Mouse (Mus musculus) naive thymus-derived CD4-positive, alpha-beta T cell, adult 2 months (primary cell): Measurements from ENCODE around the gene Trmt112.
A peak's percentile ranks its signal among the peaks of the same experiment; 100 is the strongest.
"Not testable (repeated sequence)": the region's sequence is repeated elsewhere in the genome, so short reads cannot be mapped to it uniquely, and the experiment has no call there.

Source experiments
- DNase-seq: peaks from one replicate; pipeline ENCODE4 v3.0.0-alpha.2; 2011; ENCODE audit warnings: low read depth

The Trmt112 gene

DNA sequence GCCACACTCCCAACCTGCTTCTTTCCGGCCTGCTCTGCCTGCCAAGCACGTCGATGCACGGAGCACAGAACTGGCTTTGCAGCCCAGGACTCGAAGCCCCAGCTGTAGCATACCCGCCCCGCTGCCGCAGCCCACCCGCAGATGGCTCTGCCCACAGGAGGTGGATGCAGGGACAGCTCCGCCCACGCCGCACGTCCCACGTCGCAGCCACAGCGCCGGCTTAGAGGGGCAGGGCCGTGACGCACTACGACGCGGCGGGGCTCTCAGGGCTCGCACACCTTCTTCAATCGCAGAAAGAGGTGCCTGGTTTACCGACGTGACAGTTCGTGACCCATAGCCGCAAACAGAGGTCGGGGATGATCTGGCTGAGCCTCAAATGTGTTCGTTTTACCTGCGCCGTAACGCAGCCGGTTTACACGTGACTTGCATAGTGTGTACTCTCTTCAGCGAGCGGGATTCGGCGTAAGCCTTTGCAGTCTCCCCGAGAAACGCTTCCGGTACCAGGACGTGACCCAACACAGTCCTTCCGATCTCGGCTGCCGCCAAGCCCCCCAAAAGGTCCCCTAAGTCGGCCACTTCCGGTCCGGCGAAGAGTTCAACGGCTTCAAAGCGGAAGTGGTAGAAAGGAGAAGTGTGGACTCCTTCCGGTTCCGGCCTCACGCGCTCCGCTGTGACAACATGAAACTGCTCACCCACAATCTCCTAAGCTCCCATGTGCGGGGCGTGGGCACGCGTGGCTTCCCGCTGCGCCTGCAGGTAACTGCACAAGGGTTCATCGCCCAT lies at the start of gene Trmt112, which contains the start of gene Prdx5:
Gene Trmt112 (plus strand): TSS at position 192 of the 783 bp plus-strand sequence.
Gene Prdx5 (minus strand): TSS at position 600 of the 783 bp plus-strand sequence.
- peak; percentile 93 for DNase-seq

DNA sequence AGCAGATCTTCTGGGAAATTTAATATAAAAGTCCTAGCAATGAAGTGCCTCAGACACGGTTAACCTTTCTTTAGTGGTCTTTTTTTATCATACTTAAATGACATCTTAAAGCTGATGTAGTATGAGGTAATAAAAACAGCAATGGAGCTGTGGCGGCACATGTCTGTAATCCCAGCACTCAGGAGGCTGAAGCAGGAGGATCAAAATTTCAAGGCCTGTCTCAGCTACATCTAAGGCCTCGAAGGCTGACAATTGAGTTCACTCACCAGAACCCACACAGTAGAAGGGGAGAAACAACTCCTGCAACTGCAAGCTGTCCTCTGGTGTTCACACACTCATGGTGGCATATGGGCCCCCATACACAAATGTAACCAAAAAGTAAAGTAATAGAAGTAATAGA lies 49.5 kb upstream of the Trmt112 start:
- no peak for DNase-seq

DNA sequence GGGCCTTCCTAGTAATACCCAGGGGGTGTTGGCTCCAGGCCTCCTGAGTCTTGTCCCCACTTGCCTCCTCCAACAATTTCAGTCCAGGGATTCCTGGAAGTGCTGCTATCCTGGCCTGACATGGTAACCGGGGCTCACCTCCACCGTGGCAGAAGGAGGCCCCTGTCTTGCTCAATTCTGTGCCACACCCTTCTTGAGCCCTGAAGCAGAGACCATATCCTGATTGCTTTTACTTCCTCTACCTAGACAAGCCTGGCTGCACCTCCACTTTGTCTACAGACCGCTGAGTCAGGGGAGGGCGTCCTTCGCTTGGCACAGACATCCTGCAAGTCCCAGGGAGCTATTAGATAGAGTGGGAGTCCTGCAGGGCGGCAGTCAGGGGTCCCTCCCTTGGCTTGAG lies 48.8 kb upstream of the Trmt112 start:
- DNase-seq = no peak

- no peak for DNase-seq
Observed at GRCm38 (mm10) chr19:6861451-6861850, 48.0 kb upstream of the Trmt112 start.

- peak; percentile 76 for DNase-seq
Observed at GRCm38 (mm10) chr19:6869355-6869754, 40.1 kb upstream of the Trmt112 start.

DNA sequence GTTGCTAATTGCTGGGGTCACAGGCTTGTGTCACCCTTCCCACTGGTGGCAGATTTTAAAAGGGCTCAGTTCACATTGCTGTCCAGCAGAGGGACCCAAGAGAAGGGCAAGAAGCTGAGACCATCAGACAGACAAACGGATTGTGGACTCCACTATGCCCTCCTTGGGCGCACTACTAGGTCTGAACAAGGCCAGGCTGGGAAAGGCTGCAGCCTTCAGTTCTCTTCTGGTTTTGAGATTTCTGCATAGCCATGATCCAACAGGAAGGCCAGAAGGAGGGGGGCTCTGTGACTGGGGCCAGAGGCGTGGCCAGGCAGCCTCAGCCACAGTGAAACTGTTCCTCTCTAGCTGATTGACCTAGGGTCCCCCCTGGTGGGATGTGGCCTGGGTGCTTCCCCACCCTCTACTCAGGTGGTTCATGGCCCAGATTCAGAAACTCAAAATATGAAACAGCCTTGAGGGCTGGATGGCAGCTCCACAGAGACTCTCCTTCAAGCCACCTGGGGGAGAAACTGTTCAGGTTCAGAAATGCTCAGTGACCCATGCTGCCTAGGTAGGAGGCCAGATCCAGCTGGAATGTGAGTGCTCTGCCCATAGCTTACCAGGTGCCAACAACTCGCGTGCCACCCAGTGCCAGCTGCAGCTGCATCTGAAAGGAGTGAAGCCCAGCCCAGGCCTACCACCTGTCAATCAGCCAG lies 37.8 kb upstream of the Trmt112 start:
- DNase-seq = peak; percentile 70

DNA sequence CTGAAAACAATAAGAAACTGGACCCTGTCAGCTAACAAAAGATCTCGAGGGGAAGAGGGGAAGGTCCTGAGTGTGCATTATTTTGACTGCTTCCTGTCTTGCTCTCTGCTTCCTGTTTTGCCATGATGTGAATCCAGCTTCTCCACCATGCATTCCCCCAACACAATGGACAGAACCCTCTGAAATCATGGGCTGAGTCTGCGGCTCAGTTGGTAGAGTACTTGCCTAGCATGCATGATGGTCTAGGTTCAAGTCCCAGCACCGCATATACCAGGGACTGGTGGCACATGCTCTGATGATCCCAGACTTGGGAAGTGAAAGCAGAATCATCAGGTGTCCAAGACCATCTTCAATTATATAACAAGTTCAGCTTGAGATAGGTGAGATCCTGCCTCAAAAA lies 36.8 kb upstream of the Trmt112 start:
- no peak for DNase-seq

- DNase-seq = no peak
Observed at GRCm38 (mm10) chr19:6874257-6874656, 35.2 kb upstream of the Trmt112 start.

DNA sequence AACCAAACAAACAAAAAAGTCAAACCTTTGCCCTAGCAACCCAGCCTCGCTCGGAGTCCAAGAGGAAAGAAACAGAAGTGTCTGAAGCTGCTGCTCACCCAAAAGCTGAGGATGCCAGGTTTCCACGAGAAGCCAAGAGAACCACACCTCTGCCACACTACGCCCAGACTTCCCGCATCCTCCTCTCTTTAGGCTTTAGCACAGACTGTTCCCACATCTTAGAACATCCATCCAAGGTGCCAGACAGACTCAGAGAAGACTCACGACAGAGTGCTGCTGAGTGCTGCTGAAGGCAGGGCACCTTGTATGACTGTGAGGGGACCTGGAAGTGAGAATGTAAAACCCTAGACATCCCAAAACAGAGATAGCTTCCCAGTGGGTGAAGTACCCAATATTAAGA lies 33.7 kb upstream of the Trmt112 start:
- DNase-seq = no peak

DNA sequence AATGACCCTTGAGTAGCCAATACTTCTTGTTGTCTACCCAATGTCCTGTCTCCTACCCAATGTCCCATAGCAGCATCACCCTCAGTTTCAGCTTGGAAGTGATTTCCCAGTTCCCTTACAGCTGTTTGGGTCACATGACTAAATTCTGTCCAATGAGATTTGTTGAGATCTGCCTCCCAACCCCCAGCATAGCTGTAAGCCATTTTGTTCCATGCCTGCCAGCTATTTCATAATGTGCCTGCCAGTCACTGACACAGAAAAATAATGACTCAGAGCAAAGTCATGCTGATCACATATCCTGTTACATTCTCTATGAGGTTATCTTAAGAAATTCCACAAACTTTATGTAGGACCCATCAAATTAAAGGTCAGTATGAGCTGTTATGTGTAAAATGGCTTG lies 32.7 kb upstream of the Trmt112 start:
- DNase-seq = no peak

DNA sequence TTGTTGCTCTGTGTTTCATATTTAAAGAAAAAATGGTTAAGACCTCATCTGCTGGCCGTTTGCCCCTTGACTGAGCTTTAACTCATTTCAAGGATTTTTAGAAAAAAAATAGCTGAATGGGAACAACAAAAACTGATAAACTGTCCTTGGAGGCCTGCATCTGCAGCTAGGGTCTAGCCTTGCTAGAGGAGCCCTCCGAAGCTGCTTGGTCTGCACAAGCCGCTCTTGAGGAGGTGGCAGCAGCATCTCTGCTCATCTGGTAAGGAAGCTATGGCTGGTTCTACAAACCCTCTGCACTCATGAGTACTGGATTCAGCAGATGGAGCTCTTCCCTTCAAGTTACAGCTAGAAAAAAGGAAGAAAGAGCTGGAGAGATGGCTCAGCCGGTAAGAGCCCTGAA lies 31.5 kb upstream of the Trmt112 start:
- no peak for DNase-seq

DNA sequence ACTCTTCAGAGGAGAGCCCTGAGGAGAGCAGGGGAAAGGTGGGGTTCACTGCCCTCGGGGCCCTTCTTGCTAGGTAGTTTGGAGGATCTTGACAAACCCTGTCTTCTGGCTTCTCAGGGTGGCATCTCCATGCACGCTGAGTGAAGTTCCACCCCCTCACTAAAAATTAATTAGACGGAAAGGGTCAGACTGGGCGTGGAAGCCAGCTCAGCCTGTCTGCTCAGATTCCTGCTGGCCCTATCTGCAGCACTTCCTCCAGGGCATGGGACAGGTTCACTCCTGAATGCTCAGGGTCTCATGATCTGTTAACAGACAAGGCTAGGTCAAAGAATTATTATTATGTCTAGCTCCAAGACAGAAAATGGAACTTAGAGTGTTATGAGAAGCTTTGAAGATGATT lies 17.0 kb upstream of the Trmt112 start:
- DNase-seq = no peak

- DNase-seq = no peak
Observed at GRCm38 (mm10) chr19:6893731-6894451, 15.6 kb upstream of the Trmt112 start.

DNA sequence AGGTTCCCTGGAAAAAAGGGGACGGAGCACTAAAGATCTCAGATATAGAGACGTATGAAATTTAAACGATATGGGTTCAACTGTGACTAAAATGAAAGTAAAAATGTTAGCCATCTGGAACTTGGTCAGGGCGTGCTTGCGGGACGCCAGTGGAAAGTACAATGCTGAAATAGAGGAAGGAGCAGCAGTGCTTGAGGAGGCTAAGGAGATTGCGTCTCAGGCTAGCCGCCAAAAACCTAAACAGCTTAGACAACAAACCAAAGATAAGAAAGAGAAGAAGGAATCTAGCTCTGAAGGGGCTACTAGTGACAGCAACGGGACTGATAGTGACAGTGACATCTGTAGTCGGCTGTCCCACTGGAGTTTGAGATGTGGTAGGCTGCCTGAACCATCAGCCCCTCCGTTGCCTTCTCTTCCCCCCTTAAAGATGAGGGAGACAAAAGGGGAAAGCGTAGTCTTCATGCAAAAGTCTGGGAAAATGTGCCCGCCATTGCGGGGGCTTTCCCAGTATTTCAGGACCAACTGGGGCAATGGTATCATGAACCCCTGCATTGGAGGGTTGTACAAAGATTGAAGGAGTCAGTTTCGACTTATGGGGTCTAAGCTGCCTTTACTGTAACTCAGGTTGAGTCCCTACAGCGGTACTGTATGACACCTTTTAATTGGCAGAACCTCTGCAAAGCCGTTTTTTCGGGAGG lies 13.7 kb upstream of the Trmt112 start:
- DNase-seq = not testable (repeated sequence)

- no peak for DNase-seq
Observed at GRCm38 (mm10) chr19:6899641-6900040, 9.9 kb upstream of the Trmt112 start.

- DNase-seq = no peak
Observed at GRCm38 (mm10) chr19:6903031-6903430, 6.5 kb upstream of the Trmt112 start.

DNA sequence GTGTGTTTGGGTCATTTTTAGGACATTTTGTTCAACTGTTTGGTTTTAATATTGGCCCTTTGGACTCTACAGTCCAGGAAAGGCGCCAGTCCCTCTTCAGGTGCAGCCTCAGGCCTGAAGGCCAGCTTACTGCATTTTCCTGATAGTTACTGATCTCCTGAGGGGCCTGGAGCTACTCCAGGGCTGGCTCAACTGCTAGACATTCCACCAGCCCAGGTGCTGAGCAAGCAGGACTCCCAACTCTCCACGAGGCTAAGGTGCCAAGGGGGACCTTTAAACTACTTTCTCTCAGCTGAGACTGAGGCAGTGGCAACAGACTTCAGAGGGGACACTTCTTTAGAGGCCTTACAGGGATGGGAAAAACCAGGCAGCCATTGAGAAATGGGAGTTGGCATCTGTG lies 4.7 kb upstream of the Trmt112 start:
- DNase-seq = no peak

GRCm38 (mm10) chr19:6905498-6906159 lies 3.9 kb upstream of the Trmt112 start:
- no peak for DNase-seq

DNA sequence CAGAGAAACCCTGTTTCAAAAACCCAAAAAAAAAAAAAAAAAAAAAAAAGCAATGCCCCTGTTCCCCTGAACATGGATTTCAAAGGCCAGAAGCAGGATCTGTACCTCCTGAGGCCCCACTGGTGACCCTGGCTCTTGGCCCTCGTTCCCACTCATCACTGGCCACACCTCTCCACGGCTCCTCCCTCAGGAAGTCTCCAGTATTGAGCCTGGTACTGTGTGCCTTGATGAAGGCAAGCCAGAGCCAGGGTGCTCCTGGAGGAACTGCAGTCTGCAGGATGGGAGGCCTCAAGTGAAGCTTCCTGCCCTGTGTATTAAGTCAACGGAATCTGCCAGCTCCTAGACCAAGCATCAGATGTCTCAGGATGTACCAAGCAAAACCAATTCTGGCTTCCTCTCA lies 3.3 kb upstream of the Trmt112 start:
- DNase-seq = no peak

DNA sequence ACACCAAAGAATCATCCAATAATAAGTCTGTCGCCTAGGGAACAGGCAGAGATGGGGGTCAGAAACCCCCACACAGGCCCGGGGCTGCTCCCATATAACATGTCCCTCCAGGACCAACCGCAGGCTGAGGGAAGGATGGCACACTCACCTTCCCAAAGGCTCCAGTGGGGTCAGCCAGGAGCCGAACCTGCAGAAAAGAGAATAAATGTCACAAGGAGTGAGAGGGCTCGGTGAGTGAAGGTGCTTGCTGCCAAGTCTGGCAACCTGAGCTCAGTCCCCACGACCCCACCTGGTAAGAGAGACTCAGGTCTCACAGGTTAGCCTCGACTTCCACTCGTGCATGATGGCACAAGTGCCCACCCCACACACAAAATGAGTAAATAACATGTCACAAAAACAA lies 2.4 kb upstream of the Trmt112 start:
- no peak for DNase-seq

DNA sequence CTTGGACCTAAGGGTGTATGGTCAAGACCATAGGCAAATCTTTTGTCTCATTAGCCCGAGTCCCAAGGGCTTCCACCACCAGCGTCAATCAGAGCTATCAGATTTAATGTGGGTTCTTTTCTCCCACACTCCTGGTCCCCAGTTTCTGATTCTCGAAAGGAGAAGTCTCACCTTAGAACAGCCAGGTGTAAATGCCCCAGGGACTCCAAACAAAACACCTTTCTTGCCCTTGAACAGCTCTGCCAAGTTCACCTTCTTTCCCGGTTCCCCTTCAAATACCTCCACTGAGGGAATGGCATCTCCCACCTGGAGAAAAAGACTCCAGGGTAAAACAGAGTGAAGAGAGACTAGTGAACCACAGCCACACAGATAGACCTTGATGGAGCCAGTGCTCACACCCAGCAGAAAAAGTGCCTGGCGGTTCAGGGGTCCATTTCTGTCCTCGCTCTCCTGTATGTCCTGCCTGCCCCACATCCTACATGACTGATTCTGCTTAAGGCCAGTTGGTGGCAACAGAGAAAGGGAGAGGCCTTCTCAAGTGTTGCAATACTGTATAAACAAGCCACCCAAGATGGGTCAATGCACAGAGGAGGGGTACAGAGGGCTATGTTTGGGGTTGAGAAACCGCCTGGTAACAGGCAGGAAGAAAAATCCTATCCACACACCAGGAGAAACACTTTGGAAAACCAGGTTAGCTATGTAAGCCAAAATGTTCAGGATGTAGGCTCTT lies 1.5 kb upstream of the Trmt112 start:
- no peak for DNase-seq
